Mouse (Mus musculus): ENCODE results near the gene Ckap4.
A peak's percentile ranks its signal among the peaks of the same experiment; 100 is the strongest.

GRCm38 (mm10) chr10:84576395-84577070 lies 42.7 kb upstream of the Ckap4 start, which contains the start of gene Tcp11l2:
- TF ChIP-seq CTCF (IDR thresholded peaks at IDR 0.05; ENCODE audit: low read depth), result peak; percentile 15; the same call in 1 of the 2 replicates
- TF ChIP-seq EP300 (IDR thresholded peaks at IDR 0.05; ENCODE audit: low read depth), result peak; percentile 68; the same call in 1 of the 2 replicates

All from heart, postnatal 0 days (tissue).